Mouse (Mus musculus): Measurements from ENCODE around the gene Rabepk. TPM values are rescaled to one million over a fixed set of nuclear protein-coding genes. Genes with fewer than 3 reads are reported as not detected.
"Not testable (repeated sequence)": the region's sequence is repeated elsewhere in the genome, so short reads cannot be mapped to it uniquely, and the experiment has no call there.

The Rabepk gene
- polyA plus RNA-seq, 1 experiment from 2014 or later, result 43.5 TPM

GRCm38 (mm10) chr2:34830066-34830465 is 30.4 kb upstream of the Rabepk start:
- H3K4me3 ChIP-seq (ENCODE audit: low read depth, low read length); H3K4me1 ChIP-seq (replicated peaks; ENCODE audit: control insufficient read depth, insufficient read depth, low read length); DNase-seq (ENCODE audit: low spot score); H3K9ac ChIP-seq (ENCODE audit: low read depth, low read length); H3K4me2 ChIP-seq; H3K27ac ChIP-seq (ENCODE audit: low read depth, low read length); H3K9me3 ChIP-seq (ENCODE audit: control insufficient read depth, low read length); ATAC-seq (replicated peaks; ENCODE audit: low FRiP score); H3K27me3 ChIP-seq (replicated peaks; ENCODE audit: control insufficient read depth, insufficient read depth, low read length); H3K36me3 ChIP-seq (ENCODE audit: control insufficient read depth, insufficient read depth, low read length): not testable (repeated sequence)
- 95% methylated on average over 17 of the region's 17 CpGs for WGBS

- Histone ChIP-seq H3K9ac (ENCODE audit: low read depth, low read length) (no peak overlapping the region), H3K4me3 (ENCODE audit: low read depth, low read length) (no peak overlapping the region), H3K9me3 (ENCODE audit: control insufficient read depth, low read length) (no peaks in the 10 kb centered on the region), H3K36me3 (ENCODE audit: control insufficient read depth, insufficient read depth, low read length) (no peaks in the 10 kb centered on the region), H3K27me3 (replicated peaks; ENCODE audit: control insufficient read depth, insufficient read depth, low read length) (no peaks in the 10 kb centered on the region), H3K27ac (ENCODE audit: low read depth, low read length) (peak overlapping the region; percentile 58; the same call in 1 of the 2 replicates), H3K4me2 (no peak overlapping the region), H3K4me1 (replicated peaks; ENCODE audit: control insufficient read depth, insufficient read depth, low read length) (peaks cover 18% of the 10 kb centered on the region)
- WGBS, result 71% methylated on average over 1 of the region's 1 CpGs
- ATAC-seq (replicated peaks; ENCODE audit: low FRiP score), result no peak
- no peak for DNase-seq (ENCODE audit: low spot score)
Observed at GRCm38 (mm10) chr2:34828026-34828425, 28.3 kb upstream of the Rabepk start.

GRCm38 (mm10) chr2:34827591-34827990 is 27.9 kb upstream of the Rabepk start:
- H3K27me3 ChIP-seq (replicated peaks; ENCODE audit: control insufficient read depth, insufficient read depth, low read length), result no peaks in the 10 kb centered on the region
- DNase-seq (ENCODE audit: low spot score) (no peak), ATAC-seq (replicated peaks; ENCODE audit: low FRiP score) (no peak)
- H3K4me3 ChIP-seq (ENCODE audit: low read depth, low read length), result no peak overlapping the region
- no peaks in the 10 kb centered on the region for H3K9me3 ChIP-seq (ENCODE audit: control insufficient read depth, low read length)
- peaks cover 21% of the 10 kb centered on the region for H3K4me1 ChIP-seq (replicated peaks; ENCODE audit: control insufficient read depth, insufficient read depth, low read length)
- no peak overlapping the region; the same call in 1 of the 2 replicates for H3K4me2 ChIP-seq
- H3K36me3 ChIP-seq (ENCODE audit: control insufficient read depth, insufficient read depth, low read length), result peaks cover 1% of the 10 kb centered on the region; the same call in 1 of the 2 replicates
- H3K27ac ChIP-seq (ENCODE audit: low read depth, low read length), result peak overlapping the region; percentile 58; the same call in 1 of the 2 replicates
- no peak overlapping the region for H3K9ac ChIP-seq (ENCODE audit: low read depth, low read length)
- WGBS, result 86% methylated on average over 4 of the region's 4 CpGs

GRCm38 (mm10) chr2:34826460-34827231 is 26.9 kb upstream of the Rabepk start:
- 32% methylated on average over 20 of the region's 21 CpGs for WGBS
- Histone ChIP-seq H3K4me1 (replicated peaks; ENCODE audit: control insufficient read depth, insufficient read depth, low read length) (peaks cover 26% of the 10 kb centered on the region), H3K4me3 (ENCODE audit: low read depth, low read length) (peak overlapping the region; percentile 86), H3K9me3 (ENCODE audit: control insufficient read depth, low read length) (no peaks in the 10 kb centered on the region), H3K36me3 (ENCODE audit: control insufficient read depth, insufficient read depth, low read length) (peaks cover 2% of the 10 kb centered on the region; the same call in 1 of the 2 replicates), H3K9ac (ENCODE audit: low read depth, low read length) (peak overlapping the region; percentile 90), H3K27me3 (replicated peaks; ENCODE audit: control insufficient read depth, insufficient read depth, low read length) (no peaks in the 10 kb centered on the region), H3K4me2 (peak overlapping the region; percentile 85), H3K27ac (ENCODE audit: low read depth, low read length) (peak overlapping the region; percentile 87)
- DNase-seq (ENCODE audit: low spot score) (peak; percentile 39), ATAC-seq (replicated peaks; ENCODE audit: low FRiP score) (no peak; the same call in 1 of the 2 replicates)

GRCm38 (mm10) chr2:34825827-34826459 is 26.2 kb upstream of the Rabepk start, which contains the start of gene Fbxw2:
Gene Fbxw2 (minus strand): TSS chr2:34826311.
- Histone ChIP-seq H3K4me3 (ENCODE audit: low read depth, low read length) (peak within 1 kb of the TSS; percentile 86), H3K27me3 (replicated peaks; ENCODE audit: control insufficient read depth, insufficient read depth, low read length) (no peaks in the 10 kb centered on the region), H3K4me1 (replicated peaks; ENCODE audit: control insufficient read depth, insufficient read depth, low read length) (peaks cover 26% of the 10 kb centered on the region), H3K9ac (ENCODE audit: low read depth, low read length) (peak within 1 kb of the TSS; percentile 90), H3K9me3 (ENCODE audit: control insufficient read depth, low read length) (no peaks in the 10 kb centered on the region), H3K27ac (ENCODE audit: low read depth, low read length) (peak within 1 kb of the TSS; percentile 87), H3K4me2 (peak within 1 kb of the TSS; percentile 85), H3K36me3 (ENCODE audit: control insufficient read depth, insufficient read depth, low read length) (peaks cover 6% of the 10 kb centered on the region)
- DNase-seq (ENCODE audit: low spot score) (peak; percentile 90), ATAC-seq (replicated peaks; ENCODE audit: low FRiP score) (peak; percentile 98)
- WGBS, result under 1% methylated on average over 55 of the region's 57 CpGs

GRCm38 (mm10) chr2:34818492-34818891 is 18.8 kb upstream of the Rabepk start:
- Histone ChIP-seq H3K9ac (ENCODE audit: low read depth, low read length) (no peak overlapping the region), H3K9me3 (ENCODE audit: control insufficient read depth, low read length) (no peaks in the 10 kb centered on the region), H3K4me3 (ENCODE audit: low read depth, low read length) (no peak overlapping the region), H3K27ac (ENCODE audit: low read depth, low read length) (no peak overlapping the region), H3K4me2 (no peak overlapping the region), H3K4me1 (replicated peaks; ENCODE audit: control insufficient read depth, insufficient read depth, low read length) (peaks cover 9% of the 10 kb centered on the region), H3K27me3 (replicated peaks; ENCODE audit: control insufficient read depth, insufficient read depth, low read length) (no peaks in the 10 kb centered on the region), H3K36me3 (ENCODE audit: control insufficient read depth, insufficient read depth, low read length) (peaks cover 26% of the 10 kb centered on the region)
- ATAC-seq (replicated peaks; ENCODE audit: low FRiP score) (no peak), DNase-seq (ENCODE audit: low spot score) (no peak)
- WGBS, result 95% methylated on average over 2 of the region's 2 CpGs

GRCm38 (mm10) chr2:34815893-34816292 is 16.2 kb upstream of the Rabepk start:
- peaks cover 25% of the 10 kb centered on the region for H3K36me3 ChIP-seq (ENCODE audit: control insufficient read depth, insufficient read depth, low read length)
- H3K4me1 ChIP-seq (replicated peaks; ENCODE audit: control insufficient read depth, insufficient read depth, low read length); H3K27me3 ChIP-seq (replicated peaks; ENCODE audit: control insufficient read depth, insufficient read depth, low read length); H3K9ac ChIP-seq (ENCODE audit: low read depth, low read length); H3K27ac ChIP-seq (ENCODE audit: low read depth, low read length); H3K4me2 ChIP-seq; H3K9me3 ChIP-seq (ENCODE audit: control insufficient read depth, low read length); H3K4me3 ChIP-seq (ENCODE audit: low read depth, low read length); DNase-seq (ENCODE audit: low spot score); ATAC-seq (replicated peaks; ENCODE audit: low FRiP score): not testable (repeated sequence)
- 89% methylated on average over 2 of the region's 2 CpGs for WGBS

- DNase-seq (ENCODE audit: low spot score) (no peak), ATAC-seq (replicated peaks; ENCODE audit: low FRiP score) (no peak)
- Histone ChIP-seq H3K4me1 (replicated peaks; ENCODE audit: control insufficient read depth, insufficient read depth, low read length) (peaks cover 21% of the 10 kb centered on the region), H3K27me3 (replicated peaks; ENCODE audit: control insufficient read depth, insufficient read depth, low read length) (no peaks in the 10 kb centered on the region), H3K4me2 (no peak overlapping the region), H3K36me3 (ENCODE audit: control insufficient read depth, insufficient read depth, low read length) (peaks cover 20% of the 10 kb centered on the region), H3K9me3 (ENCODE audit: control insufficient read depth, low read length) (no peaks in the 10 kb centered on the region), H3K9ac (ENCODE audit: low read depth, low read length) (no peak overlapping the region), H3K27ac (ENCODE audit: low read depth, low read length) (no peak overlapping the region), H3K4me3 (ENCODE audit: low read depth, low read length) (no peak overlapping the region)
- 79% methylated on average over 7 of the region's 7 CpGs for WGBS
Observed at GRCm38 (mm10) chr2:34812706-34813105, 13.0 kb upstream of the Rabepk start.

Measured in liver, embryonic 11.5 days (tissue).